Mouse (Mus musculus) cerebellum, postnatal 10 days (tissue): ENCODE measurements at regions not wholly inside any gene's neighbourhood (a gene's known extent, or its start where the extent isn't known, plus 50 kb on each side); places are given as distances from the start of the nearest gene placed in this dataset.
A peak's percentile ranks its signal among the peaks of the same experiment; 100 is the strongest.
"Not testable (repeated sequence)": the region's sequence is repeated elsewhere in the genome, so short reads cannot be mapped to it uniquely, and the experiment has no call there.

Source experiments
- DNase-seq, 2 experiments: peaks; one replicate each; pipeline ENCODE4 v3.0.0; 2021; ENCODE audit warnings: mixed read lengths in 2 of 2

GRCm38 (mm10) chr16:55578686-55579085 is 260.0 kb downstream of the Nfkbiz start:
- DNase-seq, result no peak

DNA sequence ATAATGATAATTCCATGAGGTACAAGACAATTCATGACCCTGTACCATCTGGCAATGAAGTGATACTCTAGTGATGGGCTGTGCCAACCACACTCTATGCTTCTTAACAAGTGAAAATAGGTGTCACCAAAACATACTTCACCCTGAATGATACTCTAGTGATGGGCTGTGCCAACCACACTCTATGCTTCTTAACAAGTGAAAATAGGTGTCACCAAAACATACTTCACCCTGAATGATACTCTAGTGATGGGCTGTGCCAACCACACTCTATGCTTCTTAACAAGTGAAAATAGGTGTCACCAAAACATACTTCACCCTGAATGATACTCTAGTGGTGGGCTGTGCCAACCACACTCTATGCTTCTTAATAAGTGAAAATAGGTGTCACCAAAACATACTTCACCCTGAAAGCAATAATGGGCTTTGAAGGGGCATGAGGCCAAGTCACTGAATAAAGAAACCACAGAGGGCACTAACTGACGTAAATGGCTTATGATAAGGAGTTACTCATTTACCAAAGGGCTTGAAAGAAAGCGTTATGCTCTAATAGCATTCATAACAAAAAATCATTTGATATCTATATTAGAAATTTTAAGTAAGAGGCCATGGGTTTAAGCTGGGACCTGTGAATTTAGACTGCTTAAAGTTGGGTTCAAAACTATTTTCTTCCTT is 263.0 kb downstream of the Nfkbiz start:
- not testable (repeated sequence) for DNase-seq

DNA sequence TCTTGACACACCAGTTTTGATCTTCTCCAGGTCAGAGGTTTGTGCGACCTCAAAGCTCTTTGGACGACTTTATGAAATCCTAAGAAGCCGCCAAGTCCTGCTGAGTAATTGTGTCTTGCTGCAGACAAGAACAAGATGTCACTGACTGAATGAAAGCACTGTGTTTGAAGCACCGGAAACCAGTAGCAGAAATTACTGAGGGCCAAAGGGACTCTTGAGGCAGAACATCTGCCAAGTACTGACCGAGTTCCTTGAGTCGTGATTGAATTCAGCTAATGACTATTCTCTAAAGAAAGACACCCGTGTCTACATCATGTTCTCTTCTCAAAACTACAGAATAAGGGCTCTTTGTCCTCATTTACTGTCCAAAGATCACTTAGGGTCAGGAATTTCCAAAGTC is 267.6 kb downstream of the Nfkbiz start:
- peak in 1 of 2 experiments; percentile 8 for DNase-seq

GRCm38 (mm10) chr16:55570097-55570496 is 268.6 kb downstream of the Nfkbiz start:
- DNase-seq, result no peak

GRCm38 (mm10) chr16:55555821-55556535 is 258.2 kb upstream of the Zpld1 start:
- no peak for DNase-seq

DNA sequence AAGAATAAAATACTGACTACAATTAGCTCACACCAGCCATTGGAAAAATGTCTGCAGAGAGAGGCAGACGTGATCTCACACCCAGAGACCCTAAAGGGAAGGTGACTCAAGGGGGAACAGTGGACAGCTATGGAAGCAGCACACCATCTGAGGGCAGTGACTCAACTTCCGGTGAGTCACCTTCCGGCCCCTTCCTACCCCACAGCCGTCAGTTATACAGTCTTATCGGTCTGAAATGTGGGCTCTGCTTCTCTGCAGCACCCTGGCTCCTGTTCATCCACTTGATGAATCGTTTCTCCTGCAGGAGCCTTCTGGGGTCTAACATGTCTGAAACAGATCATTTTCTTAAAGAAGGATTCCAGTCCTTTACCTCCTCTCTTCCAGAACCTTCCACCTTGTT is 257.4 kb upstream of the Zpld1 start:
- no peak for DNase-seq

DNA sequence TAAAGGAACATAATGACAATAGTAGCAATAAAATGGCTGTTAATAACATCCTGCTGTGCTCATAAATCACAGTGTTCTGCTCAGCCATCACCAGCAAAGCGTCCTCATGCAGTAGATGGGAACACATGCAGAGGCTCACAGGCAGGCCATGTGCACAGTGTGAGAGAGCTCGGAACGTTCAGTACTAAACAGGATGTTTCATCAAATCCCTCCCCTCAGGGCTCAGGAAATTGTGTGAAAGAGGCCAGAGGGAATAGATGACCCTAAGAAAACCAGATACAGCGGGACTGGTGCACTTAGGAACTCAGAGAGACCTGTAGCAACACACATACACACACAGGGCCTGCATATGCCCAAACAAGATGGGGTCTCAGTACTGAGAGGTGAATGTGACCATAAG is 256.1 kb upstream of the Zpld1 start:
- DNase-seq, result no peak

GRCm38 (mm10) chr16:55551348-55551747 is 253.6 kb upstream of the Zpld1 start:
- DNase-seq, result no peak

DNA sequence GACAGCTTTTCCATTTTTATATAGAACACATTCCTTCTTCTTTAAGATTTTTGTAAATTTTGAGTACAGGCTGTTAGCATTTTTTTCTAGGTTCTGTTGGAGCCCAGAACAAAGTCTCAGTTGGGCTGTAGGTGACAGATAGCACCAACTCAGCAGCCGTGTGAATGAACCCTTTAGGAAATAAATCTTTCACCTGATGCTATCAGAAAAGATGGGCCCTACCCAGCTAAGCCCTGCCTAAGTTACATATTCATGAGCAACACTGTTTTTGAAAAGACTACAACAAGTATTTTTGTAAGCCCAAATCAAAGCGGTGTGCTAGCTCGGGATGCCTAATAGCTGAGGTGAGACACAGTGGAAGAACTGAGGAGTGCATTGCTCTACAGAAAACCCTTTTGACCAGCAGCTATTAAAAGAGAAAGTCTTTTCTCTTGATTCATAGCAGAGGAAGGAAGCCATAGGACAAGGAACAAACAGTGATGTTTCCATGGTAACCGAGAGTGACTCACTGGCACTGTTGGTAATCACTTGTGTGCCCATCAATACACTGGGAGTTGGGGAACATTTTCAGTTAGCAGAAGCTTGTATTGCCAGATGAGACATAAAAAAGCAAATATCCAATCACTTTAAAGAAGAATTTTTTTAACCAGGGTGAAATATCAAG is 253.0 kb upstream of the Zpld1 start:
- DNase-seq, result no peak

DNA sequence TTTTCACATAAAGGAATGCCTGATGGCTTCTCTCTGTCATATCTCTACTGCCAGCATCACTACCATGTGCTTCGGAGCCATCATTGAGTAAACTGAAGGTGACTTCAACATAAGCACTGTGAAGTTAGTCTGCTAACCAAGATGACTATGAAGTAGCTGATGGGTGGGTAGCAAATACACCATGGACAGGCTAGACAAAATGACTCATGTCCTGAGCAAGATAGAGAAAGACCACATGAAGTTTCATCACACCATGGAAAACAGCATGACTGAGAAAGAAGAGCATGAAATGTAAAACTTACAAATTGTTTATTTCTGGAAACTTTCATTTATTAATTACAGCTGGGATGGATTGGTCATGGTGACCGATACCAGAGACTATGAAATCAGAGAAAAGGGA is 249.3 kb upstream of the Zpld1 start:
- DNase-seq, result no peak

DNA sequence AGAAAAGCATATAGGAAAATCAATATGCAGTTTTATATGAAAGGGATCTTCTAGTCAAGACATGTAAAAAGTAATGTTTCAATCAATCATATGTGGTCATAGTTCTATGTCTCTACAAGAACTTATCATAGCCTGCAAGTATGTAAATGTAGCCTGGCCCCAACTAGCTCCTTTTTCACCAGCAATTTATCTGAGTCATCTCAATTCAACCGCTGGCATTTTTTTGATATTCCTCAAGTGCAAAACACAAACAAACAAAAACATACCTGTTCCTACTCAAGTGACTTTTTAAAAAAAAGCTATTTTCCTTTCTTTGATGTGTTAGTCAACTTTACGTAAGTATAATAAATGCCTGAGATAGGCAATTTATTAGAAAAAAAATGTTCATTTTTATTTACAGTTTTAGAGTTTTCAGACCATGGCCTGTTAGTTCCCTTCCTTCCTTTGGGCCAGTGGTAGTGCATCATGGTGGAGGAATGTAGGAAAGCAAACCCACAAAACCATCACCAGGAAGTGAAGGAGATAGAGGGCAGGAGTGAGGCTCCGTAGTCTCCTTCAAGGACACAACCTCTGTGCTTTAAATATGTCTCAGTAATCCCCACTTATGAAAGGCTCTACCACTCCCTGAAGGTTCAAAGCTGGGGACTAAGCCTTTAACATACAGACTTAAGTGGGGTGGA is 242.7 kb upstream of the Zpld1 start:
- DNase-seq, result no peak

GRCm38 (mm10) chr16:55539179-55539578 is 241.4 kb upstream of the Zpld1 start:
- no peak for DNase-seq

GRCm38 (mm10) chr16:55537548-55537947 is 239.8 kb upstream of the Zpld1 start:
- no peak for DNase-seq

DNA sequence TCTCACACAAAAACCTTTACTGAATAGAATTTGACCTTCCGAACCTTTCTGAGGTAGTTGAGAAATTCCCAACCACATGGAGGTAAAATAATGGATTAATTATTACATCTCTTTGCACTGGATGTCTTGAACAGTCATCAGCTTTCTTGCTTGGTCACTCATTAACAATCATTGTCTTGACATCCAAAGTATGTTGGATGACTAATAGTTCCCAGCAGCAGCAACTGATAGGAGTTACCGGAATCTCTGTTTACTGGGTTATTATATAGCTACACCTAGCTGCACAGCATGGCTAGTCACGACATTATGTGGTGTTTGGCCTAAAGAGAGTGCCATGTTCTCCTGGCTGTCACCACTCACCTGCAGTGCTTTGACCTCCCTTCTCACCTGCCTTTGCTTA is 234.9 kb upstream of the Zpld1 start:
- no peak for DNase-seq

GRCm38 (mm10) chr16:55530844-55531243 is 233.1 kb upstream of the Zpld1 start:
- no peak for DNase-seq

DNA sequence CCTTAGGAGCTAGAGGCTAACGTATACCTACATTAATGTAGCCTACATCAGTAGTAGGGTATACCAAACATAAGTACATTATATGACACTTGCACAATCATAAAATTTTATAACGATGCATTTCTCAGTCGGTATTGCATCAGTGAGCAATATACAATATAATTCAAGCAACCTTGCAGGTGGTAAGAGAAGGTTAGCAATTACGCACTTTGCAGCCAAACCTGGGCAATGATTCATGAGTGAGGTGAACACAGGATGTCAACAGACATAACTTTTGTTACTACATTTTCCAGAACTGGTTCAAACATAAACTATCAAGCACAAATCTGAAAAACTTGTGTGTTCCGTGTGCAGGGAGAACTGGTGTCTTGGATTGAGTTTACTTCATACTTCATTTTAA is 229.9 kb upstream of the Zpld1 start:
- no peak for DNase-seq

DNA sequence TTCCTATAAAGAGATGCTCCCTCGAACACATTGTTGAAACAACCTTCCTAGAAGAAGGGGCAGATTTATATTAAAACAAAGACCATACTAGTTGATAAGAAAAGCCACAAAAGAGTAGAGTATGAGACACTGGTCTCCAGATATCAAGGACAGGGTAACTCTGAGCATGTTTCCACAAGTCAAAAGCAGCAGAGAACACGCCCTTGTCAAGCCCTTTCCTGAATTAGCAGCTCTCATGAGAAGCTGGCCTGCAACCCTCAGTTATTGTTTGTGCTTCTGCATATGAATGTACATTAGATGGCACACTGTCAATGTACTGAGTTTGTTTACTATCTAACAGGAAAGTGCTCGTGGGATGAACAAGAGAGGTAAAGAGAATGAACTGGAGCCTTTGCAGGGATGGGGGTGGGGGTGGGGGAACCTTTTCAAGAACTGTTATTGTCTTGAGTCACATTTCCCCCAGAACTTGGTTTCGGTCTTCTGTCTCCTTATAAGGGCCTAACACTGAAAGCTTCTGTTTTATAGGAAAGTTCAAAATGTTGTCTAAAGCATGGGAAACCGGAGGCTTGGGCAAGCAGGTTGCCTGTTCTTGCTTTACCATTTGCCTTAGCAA is 228.6 kb upstream of the Zpld1 start:
- no peak for DNase-seq

GRCm38 (mm10) chr16:55523264-55523663 is 225.5 kb upstream of the Zpld1 start:
- no peak for DNase-seq

GRCm38 (mm10) chr16:55522283-55522682 is 224.5 kb upstream of the Zpld1 start:
- DNase-seq, result no peak

GRCm38 (mm10) chr16:55521421-55521971 is 223.7 kb upstream of the Zpld1 start:
- DNase-seq, result no peak

DNA sequence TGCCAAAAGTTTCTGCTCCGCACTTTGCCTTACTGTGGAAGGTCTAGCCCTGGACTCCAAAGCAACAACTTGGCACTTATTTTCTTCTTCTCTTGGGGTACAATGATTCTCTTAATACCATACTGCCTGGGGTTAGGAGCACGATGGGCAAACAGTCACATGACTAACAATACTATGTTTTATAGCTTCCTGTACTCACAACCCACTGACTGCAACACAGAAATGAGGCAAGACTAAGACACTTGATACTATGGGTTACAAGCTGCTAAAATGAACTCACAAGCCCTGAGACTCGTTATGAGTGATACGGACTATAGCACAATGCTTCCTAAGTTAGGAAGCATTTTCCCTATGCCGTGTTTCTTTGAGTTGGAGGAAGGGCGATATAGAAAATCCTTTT is 222.3 kb upstream of the Zpld1 start:
- DNase-seq, result no peak

- DNase-seq, result peak; percentile 5 to 7
Observed at GRCm38 (mm10) chr16:55519646-55520045, 221.9 kb upstream of the Zpld1 start.

GRCm38 (mm10) chr16:55516994-55517393 is 219.2 kb upstream of the Zpld1 start:
- no peak for DNase-seq
